Mouse (Mus musculus): ENCODE results near the gene Cadm2. TPM values are rescaled to one million over a fixed set of nuclear protein-coding genes. Genes with fewer than 3 reads are reported as not detected.

Gene Cadm2
- polyA plus RNA-seq, 1 experiment = not detected

DNA sequence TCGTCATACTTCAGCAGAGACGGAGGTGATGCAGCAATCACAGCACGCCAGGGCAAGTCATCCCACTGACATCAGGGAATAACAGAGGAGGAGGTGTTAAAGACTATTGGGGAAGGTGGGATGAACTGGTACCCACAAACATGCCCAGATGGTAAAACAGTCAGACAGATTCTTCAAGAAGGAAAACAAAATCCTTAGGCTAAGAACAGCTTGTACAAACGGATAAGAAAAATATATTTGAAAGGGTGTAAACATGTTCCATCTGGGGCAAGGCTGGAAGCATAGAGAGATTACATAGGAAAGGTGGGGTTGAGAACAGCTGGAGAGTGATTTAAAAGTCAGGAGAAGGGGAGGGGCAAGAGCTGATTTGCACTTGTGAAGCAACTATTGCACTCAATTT is 619.0 kb downstream of the Cadm2 start:
- Histone ChIP-seq H3K27me3 (replicated peaks) (no peaks in the 10 kb centered on the region), H3K4me1 (no peaks in the 10 kb centered on the region), H3K36me3 (replicated peaks; ENCODE audit: low read length) (no peaks in the 10 kb centered on the region), H3K4me3 (replicated peaks) (no peak overlapping the region), H3K9me3 (no peaks in the 10 kb centered on the region)
- TF ChIP-seq FLI1 (IDR thresholded peaks at IDR 0.05; ENCODE audit: low read length) (no peak), GATA1 (IDR thresholded peaks at IDR 0.05; ENCODE audit: borderline replicate concordance, low read length) (no peak)

- Histone ChIP-seq H3K36me3 (replicated peaks; ENCODE audit: low read length) (no peaks in the 10 kb centered on the region), H3K27me3 (replicated peaks) (no peaks in the 10 kb centered on the region), H3K4me3 (replicated peaks) (no peak overlapping the region), H3K9me3 (no peaks in the 10 kb centered on the region), H3K4me1 (no peaks in the 10 kb centered on the region)
- TF ChIP-seq GATA1 (IDR thresholded peaks at IDR 0.05; ENCODE audit: borderline replicate concordance, low read length) = no peak
- TF ChIP-seq FLI1 (IDR thresholded peaks at IDR 0.05; ENCODE audit: low read length) = no peak
Observed at GRCm38 (mm10) chr16:66997461-66997860, 623.2 kb downstream of the Cadm2 start.

DNA sequence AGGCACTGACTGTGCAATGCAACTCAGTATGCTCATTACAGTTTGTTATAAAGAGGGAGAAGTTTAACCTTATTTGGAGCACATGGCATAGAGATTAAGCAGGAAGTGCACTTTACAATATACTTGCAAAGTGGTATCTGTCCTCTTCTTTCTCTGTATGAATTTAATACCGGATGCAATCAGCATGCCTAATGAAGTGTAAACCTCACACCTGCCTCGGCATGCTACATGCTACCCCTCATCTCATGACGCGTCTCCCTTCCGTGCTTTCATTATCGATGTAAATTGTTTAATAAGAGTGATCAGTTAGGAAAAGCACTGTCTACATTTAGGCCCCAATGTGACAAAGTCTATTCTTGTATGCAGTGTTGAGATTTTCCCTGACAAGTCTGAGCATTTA is 633.0 kb downstream of the Cadm2 start:
- TF ChIP-seq FLI1 (IDR thresholded peaks at IDR 0.05; ENCODE audit: low read length) (no peak), GATA1 (IDR thresholded peaks at IDR 0.05; ENCODE audit: borderline replicate concordance, low read length) (no peak)
- Histone ChIP-seq H3K4me1 (no peaks in the 10 kb centered on the region), H3K9me3 (no peaks in the 10 kb centered on the region), H3K4me3 (replicated peaks) (no peak overlapping the region), H3K27me3 (replicated peaks) (no peaks in the 10 kb centered on the region), H3K36me3 (replicated peaks; ENCODE audit: low read length) (no peaks in the 10 kb centered on the region)

- no peak overlapping the region for H3K4me3 ChIP-seq (replicated peaks)
Observed at GRCm38 (mm10) chr16:66986879-66987278, 633.8 kb downstream of the Cadm2 start.

GRCm38 (mm10) chr16:66970912-66971311 is 649.8 kb downstream of the Cadm2 start:
- TF ChIP-seq FLI1 (IDR thresholded peaks at IDR 0.05; ENCODE audit: low read length) = no peak
- TF ChIP-seq GATA1 (IDR thresholded peaks at IDR 0.05; ENCODE audit: borderline replicate concordance, low read length) = no peak
- no peaks in the 10 kb centered on the region for H3K4me1 ChIP-seq
- H3K27me3 ChIP-seq (replicated peaks) = no peaks in the 10 kb centered on the region
- H3K36me3 ChIP-seq (replicated peaks; ENCODE audit: low read length) = no peaks in the 10 kb centered on the region
- no peak overlapping the region for H3K4me3 ChIP-seq (replicated peaks)
- no peaks in the 10 kb centered on the region for H3K9me3 ChIP-seq

More at GRCm38 (mm10) chr16:66986879-66987278, 633.8 kb downstream of the Cadm2 start:
- no peaks in the 10 kb centered on the region for H3K27me3 ChIP-seq (replicated peaks)
- H3K9me3 ChIP-seq = no peaks in the 10 kb centered on the region
- H3K36me3 ChIP-seq (replicated peaks; ENCODE audit: low read length) = no peaks in the 10 kb centered on the region
- TF ChIP-seq GATA1 (IDR thresholded peaks at IDR 0.05; ENCODE audit: borderline replicate concordance, low read length) (no peak), FLI1 (IDR thresholded peaks at IDR 0.05; ENCODE audit: low read length) (no peak)
- H3K4me1 ChIP-seq = no peaks in the 10 kb centered on the region

DNA sequence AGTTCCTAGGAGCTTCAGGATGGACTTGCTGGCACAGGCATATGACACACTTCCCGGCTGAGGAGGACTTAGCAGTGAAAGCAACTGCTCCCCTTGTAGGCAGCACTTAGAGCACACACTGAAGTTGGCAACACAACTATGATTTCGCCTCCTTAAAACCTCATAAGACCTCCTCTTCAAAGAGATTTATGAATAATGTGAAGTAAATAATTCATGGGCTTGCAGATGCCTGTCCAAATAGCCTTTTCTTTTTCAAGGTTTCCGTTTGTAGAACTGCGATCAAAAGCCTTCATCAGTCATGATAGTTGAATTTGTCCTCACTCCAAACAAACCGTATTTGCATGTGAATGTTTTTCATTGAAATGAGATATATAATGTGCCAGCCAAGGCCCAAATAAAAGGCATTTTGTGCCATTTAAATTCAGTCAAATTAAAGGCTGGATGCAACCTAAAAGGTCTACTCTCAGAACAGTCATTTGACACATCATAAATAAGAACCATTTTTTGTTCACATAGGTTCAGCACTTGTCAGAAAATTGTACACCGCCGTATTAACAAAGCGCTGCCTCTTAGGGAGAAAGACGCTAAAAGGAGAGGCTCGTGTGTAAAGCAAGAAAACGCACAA is 651.1 kb downstream of the Cadm2 start:
- H3K36me3 ChIP-seq (replicated peaks; ENCODE audit: low read length) = no peaks in the 10 kb centered on the region

DNA sequence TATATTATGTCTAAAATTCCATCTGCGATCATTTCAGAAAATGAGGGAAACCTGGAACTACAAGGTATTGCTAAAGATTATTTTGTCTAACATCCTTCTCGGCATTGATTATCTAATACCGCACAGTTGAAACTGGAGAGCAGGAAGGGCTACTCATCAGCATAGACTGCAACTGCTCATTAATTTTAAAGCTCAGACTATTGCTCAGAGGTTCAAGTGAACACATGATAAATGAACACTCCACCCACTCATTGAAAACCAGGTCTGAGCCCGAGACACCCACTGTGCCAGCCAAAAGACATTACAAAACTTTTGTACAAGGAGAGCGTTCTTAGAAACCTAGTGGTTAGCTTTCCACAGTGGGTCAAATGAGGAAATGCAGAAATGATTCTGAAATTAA is 652.4 kb downstream of the Cadm2 start:
- no peaks in the 10 kb centered on the region for H3K4me1 ChIP-seq
- H3K27me3 ChIP-seq (replicated peaks) = no peaks in the 10 kb centered on the region
- H3K9me3 ChIP-seq = no peaks in the 10 kb centered on the region
- TF ChIP-seq GATA1 (IDR thresholded peaks at IDR 0.05; ENCODE audit: borderline replicate concordance, low read length) = no peak
- TF ChIP-seq FLI1 (IDR thresholded peaks at IDR 0.05; ENCODE audit: low read length) = no peak
- H3K4me3 ChIP-seq (replicated peaks) = no peak overlapping the region
- no peaks in the 10 kb centered on the region for H3K36me3 ChIP-seq (replicated peaks; ENCODE audit: low read length)

More for the DNA sequence above, 651.1 kb downstream of the Cadm2 start:
- Histone ChIP-seq H3K27me3 (replicated peaks) (no peaks in the 10 kb centered on the region), H3K4me1 (no peaks in the 10 kb centered on the region), H3K9me3 (no peaks in the 10 kb centered on the region), H3K4me3 (replicated peaks) (no peak overlapping the region)
- TF ChIP-seq GATA1 (IDR thresholded peaks at IDR 0.05; ENCODE audit: borderline replicate concordance, low read length) (no peak), FLI1 (IDR thresholded peaks at IDR 0.05; ENCODE audit: low read length) (no peak)

DNA sequence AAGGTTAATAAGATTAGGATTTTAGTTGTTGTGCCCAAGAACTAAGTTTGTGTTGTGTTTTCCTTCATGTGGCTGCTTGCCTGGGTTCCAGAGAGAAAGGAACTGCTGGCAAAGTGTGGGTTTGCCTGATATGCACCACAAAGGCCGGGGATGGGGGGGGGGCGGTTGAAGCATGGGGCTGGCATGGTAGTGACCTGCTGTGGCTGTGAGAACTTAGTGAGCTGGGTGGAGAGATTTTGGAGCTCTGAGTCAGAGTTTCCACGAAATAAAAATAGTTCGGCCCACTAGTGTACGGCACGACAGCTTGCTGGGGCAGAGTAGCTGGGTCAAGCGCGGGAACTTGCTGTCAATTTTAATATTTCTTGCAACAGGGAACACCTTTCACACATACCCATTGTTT is 653.0 kb downstream of the Cadm2 start:
- H3K36me3 ChIP-seq (replicated peaks; ENCODE audit: low read length) = no peaks in the 10 kb centered on the region
- no peaks in the 10 kb centered on the region for H3K4me1 ChIP-seq
- H3K27me3 ChIP-seq (replicated peaks) = no peaks in the 10 kb centered on the region
- no peaks in the 10 kb centered on the region for H3K9me3 ChIP-seq
- TF ChIP-seq FLI1 (IDR thresholded peaks at IDR 0.05; ENCODE audit: low read length) (no peak), GATA1 (IDR thresholded peaks at IDR 0.05; ENCODE audit: borderline replicate concordance, low read length) (no peak)
- no peak overlapping the region for H3K4me3 ChIP-seq (replicated peaks)

GRCm38 (mm10) chr16:66959146-66959545 is 661.6 kb downstream of the Cadm2 start:
- H3K27me3 ChIP-seq (replicated peaks) = no peaks in the 10 kb centered on the region
- no peaks in the 10 kb centered on the region for H3K9me3 ChIP-seq
- no peaks in the 10 kb centered on the region for H3K36me3 ChIP-seq (replicated peaks; ENCODE audit: low read length)
- H3K4me1 ChIP-seq = no peaks in the 10 kb centered on the region
- no peak overlapping the region for H3K4me3 ChIP-seq (replicated peaks)
- no peak for TF ChIP-seq FLI1 (IDR thresholded peaks at IDR 0.05; ENCODE audit: low read length)
- no peak for TF ChIP-seq GATA1 (IDR thresholded peaks at IDR 0.05; ENCODE audit: borderline replicate concordance, low read length)

DNA sequence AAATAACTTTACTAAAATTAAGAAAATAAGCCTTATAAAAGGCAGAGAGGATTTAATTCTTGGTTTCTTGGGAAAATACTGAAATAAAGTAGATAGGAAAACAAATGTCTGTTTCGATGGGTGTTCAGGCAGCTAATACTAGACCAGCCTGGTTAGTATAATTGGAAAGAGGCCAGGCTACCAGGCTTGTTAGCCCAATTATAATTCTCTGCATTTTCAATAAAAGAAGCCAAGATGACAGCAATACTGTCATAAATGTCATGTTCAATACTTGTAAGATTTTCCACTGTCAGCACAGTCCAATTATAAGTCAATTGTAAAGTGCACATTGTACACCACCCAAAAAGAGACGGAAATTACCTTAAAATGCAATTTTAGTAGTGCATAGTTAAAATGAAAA is 664.8 kb downstream of the Cadm2 start:
- H3K36me3 ChIP-seq (replicated peaks; ENCODE audit: low read length) = no peaks in the 10 kb centered on the region
- H3K4me1 ChIP-seq = no peaks in the 10 kb centered on the region
- no peaks in the 10 kb centered on the region for H3K9me3 ChIP-seq
- H3K27me3 ChIP-seq (replicated peaks) = no peaks in the 10 kb centered on the region
- TF ChIP-seq FLI1 (IDR thresholded peaks at IDR 0.05; ENCODE audit: low read length) = no peak
- no peak for TF ChIP-seq GATA1 (IDR thresholded peaks at IDR 0.05; ENCODE audit: borderline replicate concordance, low read length)
- no peak overlapping the region for H3K4me3 ChIP-seq (replicated peaks)
